ENCODE assay signal across 8 mouse cellular contexts in the genomic region with DNA sequence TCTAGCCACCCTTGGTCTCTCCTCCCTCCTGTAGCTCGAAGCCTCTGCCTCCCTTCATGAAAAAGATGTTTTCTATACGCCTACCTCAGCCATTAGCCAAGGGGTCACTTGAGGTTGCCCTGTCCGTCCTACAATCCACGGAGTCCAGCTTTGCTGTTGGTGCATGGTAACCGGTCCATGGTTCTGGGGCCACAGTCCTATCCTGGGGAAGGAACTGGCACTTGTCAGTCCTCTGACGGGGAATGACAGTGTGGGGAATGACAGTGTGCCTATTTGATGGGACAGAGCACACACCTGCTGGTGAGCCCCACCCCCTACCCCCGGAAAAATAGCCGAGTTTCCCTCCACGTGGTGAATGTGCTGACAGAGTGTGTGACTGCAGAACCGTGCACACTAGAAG.
DNase-seq lines count a peak whose midpoint lies in the region; ATAC-seq and TF ChIP-seq lines count a peak whose summit lies in the region.

No protein-coding gene starts in this region.

- peak; percentile 33; the same call in 1 of the 2 replicates for ATAC-seq in lung, embryonic 15.5 days (ENCODE audit: borderline replicate concordance, extremely low read depth, low FRiP score, low TSS enrichment)
- no peak for ATAC-seq in intestine, embryonic 15.5 days

- 0 out of 2 replicates have a peak, but pooled peaks cover 2% of the 10 kb centered on the region for H3K9me3 ChIP-seq in heart, embryonic 10.5 days
- no peaks in the 10 kb centered on the region for H3K9me3 ChIP-seq in lung, embryonic 15.5 days
- no peaks in the 10 kb centered on the region for H3K9me3 ChIP-seq in intestine, embryonic 15.5 days

- DNase-seq in heart, embryonic 10.5 days (ENCODE audit: low spot score), result no peak
- no peak for DNase-seq in heart, postnatal 25 days (ENCODE audit: low spot score)
- DNase-seq in lung, postnatal 4 days, result no peak
- DNase-seq in spleen, postnatal 14 days (ENCODE audit: low spot score in 2 of 2), result no peak
- no peak for DNase-seq in cerebellum, adult 11 months

- TF ChIP-seq POLR2A in myocyte (IDR thresholded peaks at IDR 0.05; ENCODE audit: insufficient read length, low read depth), result no peak

- intact Hi-C loops in heart, postnatal 25 days (cut with DNase I), result loop anchor here (2.0 kb wide), 2 partner anchors 528 to 716 kb away; no protein-coding TSS in a partner anchor

- no peaks in the 10 kb centered on the region for H3K79me2 ChIP-seq in myocyte (ENCODE audit: control insufficient read depth, insufficient read depth)

- peak overlapping the region; percentile 35 for H3K4me3 ChIP-seq in heart, embryonic 10.5 days
- H3K4me3 ChIP-seq in lung, embryonic 15.5 days, result no peak overlapping the region
- H3K4me3 ChIP-seq in intestine, embryonic 15.5 days (replicated peaks), result no peak overlapping the region
- H3K4me3 ChIP-seq in myocyte, result no peak overlapping the region

- 15% methylated on average over 10 of the region's 10 CpGs for WGBS in heart, embryonic 10.5 days
- WGBS in lung, embryonic 15.5 days, result 13% methylated on average over 10 of the region's 10 CpGs
- WGBS in intestine, embryonic 15.5 days, result 17% methylated on average over 10 of the region's 10 CpGs

- peak overlapping the region; percentile 80; the same call in 1 of the 2 replicates for H3K27ac ChIP-seq in heart, embryonic 10.5 days
- no peak overlapping the region for H3K27ac ChIP-seq in lung, embryonic 15.5 days
- H3K27ac ChIP-seq in intestine, embryonic 15.5 days, result no peak overlapping the region

- no peak overlapping the region for H3ac ChIP-seq in myocyte (ENCODE audit: control insufficient read depth, insufficient read length)

- peaks cover 26% of the 10 kb centered on the region for H3K4me1 ChIP-seq in heart, embryonic 10.5 days
- peaks cover 18% of the 10 kb centered on the region for H3K4me1 ChIP-seq in lung, embryonic 15.5 days
- peaks cover 19% of the 10 kb centered on the region for H3K4me1 ChIP-seq in intestine, embryonic 15.5 days (replicated peaks)

- no peaks in the 10 kb centered on the region for H3K36me3 ChIP-seq in heart, embryonic 10.5 days
- no peaks in the 10 kb centered on the region for H3K36me3 ChIP-seq in lung, embryonic 15.5 days
- H3K36me3 ChIP-seq in intestine, embryonic 15.5 days, result no peaks in the 10 kb centered on the region
- no peaks in the 10 kb centered on the region for H3K36me3 ChIP-seq in myocyte (ENCODE audit: control insufficient read depth, insufficient read depth)

- H3K9ac ChIP-seq in lung, embryonic 15.5 days, result no peak overlapping the region
- H3K9ac ChIP-seq in intestine, embryonic 15.5 days, result no peak overlapping the region

- H3K27me3 ChIP-seq in heart, embryonic 10.5 days (ENCODE audit: insufficient read depth, poor library complexity, severe bottlenecking), result 0 out of 2 replicates have a peak, but pooled peaks cover 3% of the 10 kb centered on the region
- no peaks in the 10 kb centered on the region for H3K27me3 ChIP-seq in lung, embryonic 15.5 days
- H3K27me3 ChIP-seq in intestine, embryonic 15.5 days (replicated peaks), result no peaks in the 10 kb centered on the region
- H3K27me3 ChIP-seq in myocyte (ENCODE audit: control insufficient read depth, insufficient read depth, insufficient read length), result no peaks in the 10 kb centered on the region

- H3K4me2 ChIP-seq in lung, embryonic 15.5 days, result no peak overlapping the region
- H3K4me2 ChIP-seq in intestine, embryonic 15.5 days (replicated peaks), result 0 out of 2 replicates have a peak overlapping the region, but pooled peaks have one; percentile 1
- H3K4me2 ChIP-seq in myocyte (ENCODE audit: low read depth), result peak overlapping the region; percentile 38

TF ChIP-seq in myocyte, 11 proteins besides CTCF, POLR2A, EP300 and RAD21:
- TF ChIP-seq REST (IDR thresholded peaks at IDR 0.05; ENCODE audit: insufficient read depth, insufficient read length) (no peak), SRF (IDR thresholded peaks at IDR 0.05; ENCODE audit: control insufficient read depth, insufficient read length, low read depth) (no peak), MYOD1 (IDR thresholded peaks at IDR 0.05; ENCODE audit: control insufficient read depth in 1 of 3, insufficient read length in 2 of 3, low read depth in 2 of 3) (no peak), TCF12 (IDR thresholded peaks at IDR 0.05; ENCODE audit: insufficient read depth, poor library complexity, severe bottlenecking) (no peak), USF1 (IDR thresholded peaks at IDR 0.05; ENCODE audit: low read depth) (no peak), E2F4 (IDR thresholded peaks at IDR 0.05; ENCODE audit: insufficient read depth) (no peak), POLR2AphosphoS2 (IDR thresholded peaks at IDR 0.05; ENCODE audit: insufficient read length, low read depth) (no peak), MYOG (IDR thresholded peaks at IDR 0.05; ENCODE audit: control insufficient read depth in 1 of 3, insufficient read depth in 1 of 3, insufficient read length in 2 of 3, low read depth in 2 of 3) (no peak), CEBPB (IDR thresholded peaks at IDR 0.05; ENCODE audit: insufficient read depth, poor library complexity, severe bottlenecking) (no peak), MAX (IDR thresholded peaks at IDR 0.05; ENCODE audit: low read depth) (no peak), TCF3 (IDR thresholded peaks at IDR 0.05; ENCODE audit: insufficient read length, low read depth) (no peak)
